Mouse (Mus musculus) gastrocnemius, adult 8-10 months (tissue): ENCODE data around the gene Anks3. TPM values are rescaled to one million over a fixed set of nuclear protein-coding genes. Genes with fewer than 3 reads are reported as not detected.

Experiments used
- DNase-seq, 2 experiments: peaks; one replicate each; pipeline ENCODE4 v3.0.0; 2022; ENCODE audit warnings: low spot score in 2 of 2
- total RNA-seq, 4 experiments: library from RNA; stranded (reverse); gene quantifications; 2 replicates each; pipeline ENCODE4 v1.2.4; 2022

The Anks3 gene
- total RNA-seq, 4 experiments from 2014 or later = 8.1 to 14.2 (median 12.0) TPM

- no peak for DNase-seq
Measured at GRCm38 (mm10) chr16:4935430-4935829, 28.6 kb downstream of the Anks3 start.

- DNase-seq = no peak
Measured at GRCm38 (mm10) chr16:4932429-4932828, 31.6 kb downstream of the Anks3 start.

- DNase-seq = no peak
Measured at GRCm38 (mm10) chr16:4928474-4928873, 35.5 kb downstream of the Anks3 start.

GRCm38 (mm10) chr16:4927967-4928366 lies 36.0 kb downstream of the Anks3 start:
- no peak for DNase-seq

- no peak for DNase-seq
Measured at GRCm38 (mm10) chr16:4923996-4924395, 40.0 kb downstream of the Anks3 start.

- no peak for DNase-seq
Measured at GRCm38 (mm10) chr16:4922481-4922880, 41.5 kb downstream of the Anks3 start.

- no peak for DNase-seq
Measured at GRCm38 (mm10) chr16:4920556-4920955, 43.4 kb downstream of the Anks3 start.

- no peak for DNase-seq
Measured at GRCm38 (mm10) chr16:4916608-4917007, 47.4 kb downstream of the Anks3 start.

GRCm38 (mm10) chr16:4915931-4916330 lies 48.1 kb downstream of the Anks3 start:
- DNase-seq = no peak

GRCm38 (mm10) chr16:4913783-4914735 lies 49.9 kb downstream of the Anks3 start:
- peak; percentile 79 to 80 for DNase-seq

- no peak for DNase-seq
Measured at GRCm38 (mm10) chr16:4912907-4913782, 50.9 kb downstream of the Anks3 start.

- no peak for DNase-seq
Measured at GRCm38 (mm10) chr16:4912074-4912648, 51.8 kb downstream of the Anks3 start.

- DNase-seq = no peak
Measured at GRCm38 (mm10) chr16:4910758-4911157, 53.2 kb downstream of the Anks3 start.

- DNase-seq = no peak
Measured at GRCm38 (mm10) chr16:4909745-4910144, 54.3 kb downstream of the Anks3 start.

GRCm38 (mm10) chr16:4907972-4908371 lies 56.0 kb downstream of the Anks3 start:
- DNase-seq = no peak

- no peak for DNase-seq
Measured at GRCm38 (mm10) chr16:4907386-4907785, 56.6 kb downstream of the Anks3 start.

GRCm38 (mm10) chr16:4906559-4906958 lies 57.4 kb downstream of the Anks3 start:
- DNase-seq = no peak

GRCm38 (mm10) chr16:4905591-4905990 lies 58.4 kb downstream of the Anks3 start:
- DNase-seq = no peak

GRCm38 (mm10) chr16:4904878-4905277 lies 59.1 kb downstream of the Anks3 start:
- DNase-seq = no peak

- DNase-seq = peak in 1 of 2 experiments; percentile 38
Measured at GRCm38 (mm10) chr16:4903491-4904102, 60.4 kb downstream of the Anks3 start.

- no peak for DNase-seq
Measured at GRCm38 (mm10) chr16:4902390-4902789, 61.6 kb downstream of the Anks3 start.
